Mouse (Mus musculus): ENCODE results near the gene Ifng. TPM values are rescaled to one million over a fixed set of nuclear protein-coding genes. Genes with fewer than 3 reads are reported as not detected.
A peak's percentile ranks its signal among the peaks of the same experiment; 100 is the strongest.

The Ifng gene
- polyA plus RNA-seq (2011; ENCODE audit: insufficient read depth, insufficient read length, low replicate concordance, missing spikeins) = not detected in 2 replicates

- H3K4me3 ChIP-seq (replicated peaks; ENCODE audit: control insufficient read depth, low read depth, low read length) = no peak within 1 kb of the TSS
- H3K27ac ChIP-seq (ENCODE audit: control insufficient read depth, insufficient read depth, low read depth, low read length, poor library complexity) = no peak within 1 kb of the TSS
- H3K4me1 ChIP-seq (ENCODE audit: control insufficient read depth, insufficient read depth, low read length) = no peaks in the 10 kb centered on the region
- TF ChIP-seq CTCF (IDR thresholded peaks at IDR 0.05; ENCODE audit: control insufficient read depth, insufficient read depth, low read length) (no peak), POLR2A (IDR thresholded peaks at IDR 0.05; ENCODE audit: borderline replicate concordance, control insufficient read depth, low read depth, low read length) (no peak)
- 72% methylated on average over 11 of the region's 11 CpGs for WGBS
Measured at GRCm38 (mm10) chr10:118440742-118441240, at the start of gene Ifng. Gene Ifng, plus strand, starts transcription at chr10:118441046.

- 89% methylated on average over 16 of the region's 16 CpGs for WGBS
- TF ChIP-seq POLR2A (IDR thresholded peaks at IDR 0.05; ENCODE audit: borderline replicate concordance, control insufficient read depth, low read depth, low read length) (no peak), CTCF (IDR thresholded peaks at IDR 0.05; ENCODE audit: control insufficient read depth, insufficient read depth, low read length) (no peak)
- H3K4me3 ChIP-seq (replicated peaks; ENCODE audit: control insufficient read depth, low read depth, low read length) = no peak overlapping the region
- no peaks in the 10 kb centered on the region for H3K4me1 ChIP-seq (ENCODE audit: control insufficient read depth, insufficient read depth, low read length)
- H3K27ac ChIP-seq (ENCODE audit: control insufficient read depth, insufficient read depth, low read depth, low read length, poor library complexity) = no peak overlapping the region
Measured at GRCm38 (mm10) chr10:118399917-118400316, 40.9 kb upstream of the Ifng start.

GRCm38 (mm10) chr10:118406463-118407221 lies 34.2 kb upstream of the Ifng start:
- Histone ChIP-seq H3K4me3 (replicated peaks; ENCODE audit: control insufficient read depth, low read depth, low read length) (no peak overlapping the region), H3K27ac (ENCODE audit: control insufficient read depth, insufficient read depth, low read depth, low read length, poor library complexity) (no peak overlapping the region), H3K4me1 (ENCODE audit: control insufficient read depth, insufficient read depth, low read length) (peaks cover 3% of the 10 kb centered on the region; the same call in 1 of the 2 replicates)
- TF ChIP-seq CTCF (IDR thresholded peaks at IDR 0.05; ENCODE audit: control insufficient read depth, insufficient read depth, low read length) (no peak), POLR2A (IDR thresholded peaks at IDR 0.05; ENCODE audit: borderline replicate concordance, control insufficient read depth, low read depth, low read length) (no peak)
- WGBS = 24% methylated on average over 5 of the region's 5 CpGs

DNA sequence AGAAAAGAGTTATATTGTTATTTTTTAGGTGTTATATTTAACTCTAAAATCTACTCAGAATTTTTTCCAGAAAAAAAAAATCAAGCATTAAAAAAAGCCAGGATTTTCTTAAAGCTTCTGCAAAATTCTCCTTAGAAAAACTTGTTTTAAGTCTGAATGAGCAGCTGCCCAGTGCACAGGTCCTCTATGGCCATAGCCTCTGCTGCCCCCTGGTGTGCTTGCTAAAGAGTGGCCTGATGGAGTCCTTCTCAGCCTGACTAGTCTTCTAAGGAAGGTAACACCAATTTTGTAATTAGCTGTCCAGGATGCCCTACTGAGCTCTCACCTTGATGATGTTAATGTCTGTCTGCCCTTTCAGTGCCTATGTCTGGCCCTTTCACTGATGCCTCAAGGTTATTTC lies 29.5 kb upstream of the Ifng start:
- Histone ChIP-seq H3K4me1 (ENCODE audit: control insufficient read depth, insufficient read depth, low read length) (peaks cover 1% of the 10 kb centered on the region; the same call in 1 of the 2 replicates), H3K4me3 (replicated peaks; ENCODE audit: control insufficient read depth, low read depth, low read length) (no peak overlapping the region), H3K27ac (ENCODE audit: control insufficient read depth, insufficient read depth, low read depth, low read length, poor library complexity) (no peak overlapping the region)
- peak; percentile 81 for TF ChIP-seq CTCF (IDR thresholded peaks at IDR 0.05; ENCODE audit: control insufficient read depth, insufficient read depth, low read length)
- TF ChIP-seq POLR2A (IDR thresholded peaks at IDR 0.05; ENCODE audit: borderline replicate concordance, control insufficient read depth, low read depth, low read length) = no peak

DNA sequence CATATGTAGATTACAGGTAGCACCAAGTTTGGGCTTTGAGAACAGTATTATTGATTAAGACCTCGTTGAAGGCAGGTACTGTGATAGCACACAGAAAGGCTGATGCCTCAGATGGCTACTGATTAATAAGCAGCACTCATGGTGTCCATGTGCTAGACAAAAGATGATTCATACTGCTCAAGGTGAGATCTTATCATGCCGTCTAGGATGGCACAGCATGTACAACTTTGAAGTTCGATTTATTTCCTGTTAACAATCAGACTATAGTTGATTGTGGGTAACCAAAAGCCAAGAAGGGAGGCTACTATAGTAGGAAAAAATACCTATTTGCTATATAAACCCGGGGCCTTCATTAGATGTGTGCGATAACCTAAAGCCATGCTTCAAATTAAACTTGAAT lies 28.1 kb upstream of the Ifng start:
- 64% methylated on average over 5 of the region's 5 CpGs for WGBS
- H3K27ac ChIP-seq (ENCODE audit: control insufficient read depth, insufficient read depth, low read depth, low read length, poor library complexity) = no peak overlapping the region
- TF ChIP-seq POLR2A (IDR thresholded peaks at IDR 0.05; ENCODE audit: borderline replicate concordance, control insufficient read depth, low read depth, low read length) (no peak), CTCF (IDR thresholded peaks at IDR 0.05; ENCODE audit: control insufficient read depth, insufficient read depth, low read length) (no peak)
- no peak overlapping the region for H3K4me3 ChIP-seq (replicated peaks; ENCODE audit: control insufficient read depth, low read depth, low read length)
- no peaks in the 10 kb centered on the region; the same call in 1 of the 2 replicates for H3K4me1 ChIP-seq (ENCODE audit: control insufficient read depth, insufficient read depth, low read length)

DNA sequence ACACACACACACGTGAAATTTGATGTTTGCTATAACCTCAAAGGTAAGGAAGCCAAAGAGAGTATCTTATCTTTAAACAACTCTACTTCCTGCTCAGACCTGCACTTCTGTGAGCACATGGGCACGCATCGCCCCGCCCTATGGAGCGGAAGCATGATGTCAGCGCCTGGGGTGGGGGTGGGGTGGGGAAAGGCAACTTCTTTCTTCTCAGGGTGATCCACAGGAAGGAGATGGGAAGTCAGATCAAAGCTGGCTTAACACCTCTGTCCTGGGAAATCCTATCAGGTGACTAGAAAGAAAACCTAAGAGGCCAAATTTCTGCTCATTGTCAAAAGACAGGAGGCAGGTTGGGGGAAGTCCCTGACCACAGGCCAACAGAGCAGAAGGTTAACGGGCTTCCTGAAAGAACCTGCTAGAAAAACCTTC lies 21.8 kb upstream of the Ifng start:
- TF ChIP-seq CTCF (IDR thresholded peaks at IDR 0.05; ENCODE audit: control insufficient read depth, insufficient read depth, low read length) (no peak), POLR2A (IDR thresholded peaks at IDR 0.05; ENCODE audit: borderline replicate concordance, control insufficient read depth, low read depth, low read length) (no peak)
- H3K27ac ChIP-seq (ENCODE audit: control insufficient read depth, insufficient read depth, low read depth, low read length, poor library complexity) = no peak overlapping the region
- no peak overlapping the region for H3K4me3 ChIP-seq (replicated peaks; ENCODE audit: control insufficient read depth, low read depth, low read length)
- WGBS = under 1% methylated on average over 7 of the region's 7 CpGs
- no peaks in the 10 kb centered on the region; the same call in 1 of the 2 replicates for H3K4me1 ChIP-seq (ENCODE audit: control insufficient read depth, insufficient read depth, low read length)

- Histone ChIP-seq H3K4me3 (replicated peaks; ENCODE audit: control insufficient read depth, low read depth, low read length) (no peak overlapping the region), H3K4me1 (ENCODE audit: control insufficient read depth, insufficient read depth, low read length) (no peaks in the 10 kb centered on the region; the same call in 1 of the 2 replicates), H3K27ac (ENCODE audit: control insufficient read depth, insufficient read depth, low read depth, low read length, poor library complexity) (no peak overlapping the region)
- TF ChIP-seq POLR2A (IDR thresholded peaks at IDR 0.05; ENCODE audit: borderline replicate concordance, control insufficient read depth, low read depth, low read length) (no peak), CTCF (IDR thresholded peaks at IDR 0.05; ENCODE audit: control insufficient read depth, insufficient read depth, low read length) (no peak)
Measured at GRCm38 (mm10) chr10:118420896-118421295, 19.9 kb upstream of the Ifng start.

GRCm38 (mm10) chr10:118435501-118435900 lies 5.3 kb upstream of the Ifng start:
- no peaks in the 10 kb centered on the region for H3K4me1 ChIP-seq (ENCODE audit: control insufficient read depth, insufficient read depth, low read length)
- TF ChIP-seq POLR2A (IDR thresholded peaks at IDR 0.05; ENCODE audit: borderline replicate concordance, control insufficient read depth, low read depth, low read length) (no peak), CTCF (IDR thresholded peaks at IDR 0.05; ENCODE audit: control insufficient read depth, insufficient read depth, low read length) (no peak)
- 80% methylated on average over 6 of the region's 6 CpGs for WGBS
- H3K4me3 ChIP-seq (replicated peaks; ENCODE audit: control insufficient read depth, low read depth, low read length) = no peak overlapping the region
- no peak overlapping the region for H3K27ac ChIP-seq (ENCODE audit: control insufficient read depth, insufficient read depth, low read depth, low read length, poor library complexity)
